Mouse (Mus musculus) neural tube, embryonic 13.5 days (tissue): ENCODE data around the gene Trmt1l. TPM values are rescaled to one million over a fixed set of nuclear protein-coding genes. Genes with fewer than 3 reads are reported as not detected.

ENCODE experiments used
- ATAC-seq: fragments of 200-750 bp; cut with Nextera tagmentation; 2 replicates; pipeline ENCODE4 v1.8.0; 2017; ENCODE audit warnings: low read depth, mild to moderate bottlenecking, moderate TSS enrichment, moderate library complexity
- H3K27ac ChIP-seq: fragments of 300-500 bp; sonication (generic); replicated peaks from 2 replicates; pipeline ENCODE4 v1.5.1; 2015; ENCODE audit warnings: moderate library complexity, mild to moderate bottlenecking, inconsistent platforms
- H3K27me3 ChIP-seq: fragments of 300-500 bp; sonication (generic); 2 replicates; pipeline ENCODE4 v1.6.1; 2015; ENCODE audit warnings: mild to moderate bottlenecking, inconsistent platforms
- H3K36me3 ChIP-seq: fragments of 300-500 bp; sonication (generic); 2 replicates; pipeline ENCODE4 v1.6.1; 2015; ENCODE audit warnings: mild to moderate bottlenecking, inconsistent platforms
- H3K4me1 ChIP-seq: fragments of 300-500 bp; sonication (generic); replicated peaks from 2 replicates; pipeline ENCODE4 v1.6.1; 2015; ENCODE audit warnings: inconsistent platforms
- H3K4me2 ChIP-seq: fragments of 300-500 bp; sonication (generic); 2 replicates; pipeline ENCODE4 v1.6.1; 2015; ENCODE audit warnings: inconsistent platforms, mild to moderate bottlenecking, moderate library complexity
- H3K4me3 ChIP-seq: fragments of 300-500 bp; sonication (generic); 2 replicates; pipeline ENCODE4 v1.5.1; 2015; ENCODE audit warnings: mild to moderate bottlenecking, inconsistent platforms
- H3K9ac ChIP-seq: fragments of 300-500 bp; sonication (generic); 2 replicates; pipeline ENCODE4 v1.6.1; 2015; ENCODE audit warnings: moderate library complexity, mild to moderate bottlenecking, inconsistent platforms
- H3K9me3 ChIP-seq: fragments of 300-500 bp; sonication (generic); 2 replicates; pipeline ENCODE4 v1.6.1; 2016; ENCODE audit warnings: inconsistent platforms
- WGBS: fragments of 180-500 bp; shearing (Covaris S2); methylation state at CpG from one replicate; pipeline ENCODE4 v1.1.7; 2015; 5-methylcytosine and 5-hydroxymethylcytosine counted together
- polyA plus RNA-seq: library from polyadenylated mRNA; unstranded; fragments of >200 nt; fragmentation: Nextera tagmentation; extraction: Ambion mirVana; gene quantifications from 2 replicates; pipeline ENCODE4 v1.2.1, GENCODE M21; 2015

Gene Trmt1l
- polyA plus RNA-seq, result 56.2 TPM in 2 replicates

GRCm38 (mm10) chr1:151428263-151429221 is at the start of gene Trmt1l, which contains the start of gene Swt1:
Gene Trmt1l, plus strand, starts transcription at chr1:151428542.
Gene Swt1, minus strand, starts transcription at chr1:151428455.
- Histone ChIP-seq H3K4me2 (peak within 1 kb of the TSS; percentile 76), H3K9ac (peak within 1 kb of the TSS; percentile 96), H3K36me3 (no peaks in the 10 kb centered on the region), H3K27ac (peak within 1 kb of the TSS; percentile 98), H3K4me3 (peak within 1 kb of the TSS; percentile 94), H3K9me3 (no peaks in the 10 kb centered on the region), H3K4me1 (peaks cover 23% of the 10 kb centered on the region), H3K27me3 (no peaks in the 10 kb centered on the region)
- 1% methylated on average over 74 of the region's 74 CpGs for WGBS
- peak; percentile 100 for ATAC-seq

- WGBS, result 98% methylated on average over 1 of the region's 1 CpGs
- Histone ChIP-seq H3K4me2 (no peak overlapping the region), H3K9ac (no peak overlapping the region), H3K27ac (no peak overlapping the region), H3K4me1 (no peaks in the 10 kb centered on the region), H3K27me3 (no peaks in the 10 kb centered on the region), H3K4me3 (no peak overlapping the region), H3K36me3 (peaks cover 7% of the 10 kb centered on the region; the same call in 1 of the 2 replicates), H3K9me3 (no peaks in the 10 kb centered on the region)
- ATAC-seq, result no peak
These were observed 38.3 kb upstream of the Trmt1l start for GRCm38 (mm10) chr1:151390029-151390428.

GRCm38 (mm10) chr1:151409827-151410226 is 18.5 kb upstream of the Trmt1l start:
- Histone ChIP-seq H3K4me1 (no peaks in the 10 kb centered on the region), H3K4me3 (no peak overlapping the region), H3K4me2 (no peak overlapping the region), H3K36me3 (peaks cover 42% of the 10 kb centered on the region), H3K27ac (no peak overlapping the region), H3K27me3 (no peaks in the 10 kb centered on the region), H3K9me3 (no peaks in the 10 kb centered on the region), H3K9ac (no peak overlapping the region)
- no peak for ATAC-seq
- 93% methylated on average over 3 of the region's 3 CpGs for whole genome bisulfite sequencing

GRCm38 (mm10) chr1:151422178-151422577 is 6.2 kb upstream of the Trmt1l start:
- 88% methylated on average over 3 of the region's 3 CpGs for WGBS
- H3K4me2 ChIP-seq, result no peak overlapping the region
- no peak overlapping the region for H3K27ac ChIP-seq
- no peak overlapping the region for H3K9ac ChIP-seq
- ATAC-seq, result no peak
- H3K36me3 ChIP-seq, result peaks cover 29% of the 10 kb centered on the region
- no peak overlapping the region for H3K4me3 ChIP-seq
- peaks cover 4% of the 10 kb centered on the region for H3K4me1 ChIP-seq
- H3K27me3 ChIP-seq, result no peaks in the 10 kb centered on the region
- H3K9me3 ChIP-seq, result no peaks in the 10 kb centered on the region

GRCm38 (mm10) chr1:151426947-151427600 is 1.3 kb upstream of the Trmt1l start:
- Histone ChIP-seq H3K4me2 (peak overlapping the region; percentile 67), H3K36me3 (peaks cover 5% of the 10 kb centered on the region), H3K9me3 (no peaks in the 10 kb centered on the region), H3K27me3 (no peaks in the 10 kb centered on the region), H3K9ac (peak overlapping the region; percentile 82), H3K27ac (no peak overlapping the region), H3K4me3 (peak overlapping the region; percentile 94), H3K4me1 (peaks cover 23% of the 10 kb centered on the region)
- WGBS, result 33% methylated on average over 7 of the region's 7 CpGs
- no peak for ATAC-seq

GRCm38 (mm10) chr1:151427888-151428262 is 467 bp upstream of the Trmt1l start:
- H3K4me3 ChIP-seq, result peak overlapping the region; percentile 94
- peaks cover 23% of the 10 kb centered on the region for H3K4me1 ChIP-seq
- peak overlapping the region; percentile 82 for H3K9ac ChIP-seq
- no peaks in the 10 kb centered on the region for H3K9me3 ChIP-seq
- no peaks in the 10 kb centered on the region for H3K36me3 ChIP-seq
- H3K4me2 ChIP-seq, result peak overlapping the region; percentile 67
- ATAC-seq, result peak; percentile 70
- WGBS, result under 1% methylated on average over 26 of the region's 26 CpGs
- peak overlapping the region; percentile 79 for H3K27ac ChIP-seq
- no peaks in the 10 kb centered on the region for H3K27me3 ChIP-seq

- peak overlapping the region; percentile 76 for H3K4me2 ChIP-seq
- WGBS, result 44% methylated on average over 9 of the region's 9 CpGs
- no peaks in the 10 kb centered on the region for H3K27me3 ChIP-seq
- H3K36me3 ChIP-seq, result peaks cover 6% of the 10 kb centered on the region
- no peaks in the 10 kb centered on the region for H3K9me3 ChIP-seq
- H3K4me1 ChIP-seq, result peaks cover 23% of the 10 kb centered on the region
- ATAC-seq, result no peak
- H3K4me3 ChIP-seq, result peak overlapping the region; percentile 94
- H3K9ac ChIP-seq, result peak overlapping the region; percentile 96
- peak overlapping the region; percentile 98 for H3K27ac ChIP-seq
These were observed 974 bp downstream of the Trmt1l start for GRCm38 (mm10) chr1:151429316-151429715.

GRCm38 (mm10) chr1:151435431-151435830 is 7.1 kb downstream of the Trmt1l start:
- Histone ChIP-seq H3K4me2 (no peak overlapping the region), H3K9ac (no peak overlapping the region), H3K9me3 (no peaks in the 10 kb centered on the region), H3K27ac (no peak overlapping the region), H3K4me1 (peaks cover under 1% of the 10 kb centered on the region; the same call in 1 of the 2 replicates), H3K4me3 (no peak overlapping the region), H3K27me3 (no peaks in the 10 kb centered on the region), H3K36me3 (peaks cover 60% of the 10 kb centered on the region)
- no peak for ATAC-seq
- 93% methylated on average over 6 of the region's 6 CpGs for WGBS

- Histone ChIP-seq H3K9me3 (no peaks in the 10 kb centered on the region), H3K36me3 (peaks cover 84% of the 10 kb centered on the region), H3K9ac (no peak overlapping the region), H3K4me3 (no peak overlapping the region), H3K4me2 (no peak overlapping the region), H3K27me3 (no peaks in the 10 kb centered on the region), H3K27ac (no peak overlapping the region), H3K4me1 (no peaks in the 10 kb centered on the region)
- no peak for ATAC-seq
- 93% methylated on average over 10 of the region's 10 CpGs for WGBS
These were observed 21.5 kb downstream of the Trmt1l start for GRCm38 (mm10) chr1:151449866-151450265.

GRCm38 (mm10) chr1:151450851-151451250 is 22.5 kb downstream of the Trmt1l start:
- 96% methylated on average over 1 of the region's 2 CpGs for WGBS
- H3K27me3 ChIP-seq, result no peaks in the 10 kb centered on the region
- H3K4me3 ChIP-seq, result no peak overlapping the region
- no peaks in the 10 kb centered on the region for H3K4me1 ChIP-seq
- peaks cover 82% of the 10 kb centered on the region for H3K36me3 ChIP-seq
- no peak overlapping the region for H3K9ac ChIP-seq
- H3K9me3 ChIP-seq, result no peaks in the 10 kb centered on the region
- ATAC-seq, result no peak
- no peak overlapping the region for H3K27ac ChIP-seq
- H3K4me2 ChIP-seq, result no peak overlapping the region

- 99% methylated on average over 11 of the region's 11 CpGs for WGBS
- ATAC-seq, result no peak
- Histone ChIP-seq H3K9ac (no peak overlapping the region), H3K4me3 (no peak overlapping the region), H3K4me1 (no peaks in the 10 kb centered on the region), H3K27ac (no peak overlapping the region), H3K27me3 (no peaks in the 10 kb centered on the region), H3K9me3 (no peaks in the 10 kb centered on the region), H3K4me2 (no peak overlapping the region), H3K36me3 (peaks cover 80% of the 10 kb centered on the region)
These were observed 23.6 kb downstream of the Trmt1l start for GRCm38 (mm10) chr1:151451946-151452345.

GRCm38 (mm10) chr1:151457087-151457486 is 28.7 kb downstream of the Trmt1l start:
- H3K36me3 ChIP-seq, result peaks cover 75% of the 10 kb centered on the region
- H3K4me3 ChIP-seq, result no peak overlapping the region
- WGBS, result 91% methylated on average over 5 of the region's 5 CpGs
- H3K4me2 ChIP-seq, result no peak overlapping the region
- H3K4me1 ChIP-seq, result no peaks in the 10 kb centered on the region
- H3K9ac ChIP-seq, result no peak overlapping the region
- no peaks in the 10 kb centered on the region for H3K27me3 ChIP-seq
- H3K27ac ChIP-seq, result no peak overlapping the region
- no peak for ATAC-seq
- no peaks in the 10 kb centered on the region for H3K9me3 ChIP-seq
